Mouse (Mus musculus): ENCODE results near the gene Adssl1. TPM values are rescaled to one million over a fixed set of nuclear protein-coding genes. Genes with fewer than 3 reads are reported as not detected.
A peak's percentile ranks its signal among the peaks of the same experiment; 100 is the strongest.

Gene Adssl1
- total and polyA plus RNA-seq, 2 experiments from 2014 or later = 2.6 to 8.4 TPM

DNA sequence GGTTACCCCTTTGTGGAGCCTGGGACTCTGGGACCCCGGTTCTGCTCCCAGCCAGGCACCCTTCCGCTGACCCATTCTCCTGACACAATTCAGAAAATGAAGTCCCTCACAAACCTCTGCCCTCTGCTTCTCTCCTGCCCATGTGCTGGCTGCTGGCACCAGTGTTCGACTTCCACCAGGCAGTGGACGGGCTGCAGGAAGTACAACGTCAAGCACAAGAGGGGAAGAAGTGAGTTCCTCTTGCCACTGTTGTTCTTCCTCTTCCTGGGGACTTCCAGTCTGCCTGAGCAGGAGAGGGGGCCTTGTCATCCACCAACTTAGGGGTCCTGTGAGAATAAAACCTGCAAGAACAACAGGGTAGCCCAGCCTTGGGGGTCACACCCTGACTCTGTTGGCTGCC is 13.1 kb downstream of the Adssl1 start:
- peaks cover 7% of the 10 kb centered on the region; the same call in 1 of the 2 replicates for H3K4me1 ChIP-seq (ENCODE audit: insufficient read depth, low read length)
- no peak overlapping the region for H3K27ac ChIP-seq
- H3K9ac ChIP-seq (replicated peaks; ENCODE audit: low read length) = no peak overlapping the region
- no peaks in the 10 kb centered on the region for H3K27me3 ChIP-seq (ENCODE audit: insufficient read depth, low read length)
- WGBS = 84% methylated on average over 5 of the region's 5 CpGs
- no peaks in the 10 kb centered on the region for H3K9me3 ChIP-seq (ENCODE audit: low read length)
- DNase-seq (ENCODE audit: low spot score) (no peak), ATAC-seq (no peak)
- no peak overlapping the region for H3K4me3 ChIP-seq (ENCODE audit: low read length)
- no peak for TF ChIP-seq CTCF (IDR thresholded peaks at IDR 0.05; ENCODE audit: low read depth)
- no peak overlapping the region for H3K4me2 ChIP-seq (ENCODE audit: low read depth, low read length)
- no peaks in the 10 kb centered on the region for H3K36me3 ChIP-seq (ENCODE audit: insufficient read depth, low read length)

DNA sequence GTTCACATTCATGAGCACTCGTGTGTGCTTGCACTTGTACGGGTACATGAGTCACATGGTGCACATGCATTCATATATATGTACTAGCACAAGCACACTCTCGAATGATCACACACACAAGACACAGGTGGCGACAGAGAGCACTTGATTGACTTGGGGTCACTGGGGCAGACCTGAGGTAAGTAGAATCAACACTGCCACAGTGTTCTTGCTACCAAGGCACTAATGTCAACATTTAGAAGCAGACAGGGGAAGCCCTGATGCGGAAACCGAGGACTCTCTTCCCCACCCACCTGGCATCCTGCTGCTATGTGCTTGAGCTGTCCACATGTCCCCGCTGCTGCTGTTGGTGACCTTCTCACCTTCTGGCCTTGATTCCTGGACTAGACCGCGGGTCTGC is 13.8 kb downstream of the Adssl1 start:
- Histone ChIP-seq H3K4me3 (ENCODE audit: low read length) (no peak overlapping the region), H3K9me3 (ENCODE audit: low read length) (no peaks in the 10 kb centered on the region), H3K27ac (no peak overlapping the region), H3K4me2 (ENCODE audit: low read depth, low read length) (no peak overlapping the region), H3K9ac (replicated peaks; ENCODE audit: low read length) (no peak overlapping the region), H3K4me1 (ENCODE audit: insufficient read depth, low read length) (peaks cover 7% of the 10 kb centered on the region; the same call in 1 of the 2 replicates), H3K36me3 (ENCODE audit: insufficient read depth, low read length) (no peaks in the 10 kb centered on the region), H3K27me3 (ENCODE audit: insufficient read depth, low read length) (no peaks in the 10 kb centered on the region)
- WGBS = 72% methylated on average over 9 of the region's 9 CpGs
- DNase-seq (ENCODE audit: low spot score) (no peak), ATAC-seq (no peak)
- no peak for TF ChIP-seq CTCF (IDR thresholded peaks at IDR 0.05; ENCODE audit: low read depth)

DNA sequence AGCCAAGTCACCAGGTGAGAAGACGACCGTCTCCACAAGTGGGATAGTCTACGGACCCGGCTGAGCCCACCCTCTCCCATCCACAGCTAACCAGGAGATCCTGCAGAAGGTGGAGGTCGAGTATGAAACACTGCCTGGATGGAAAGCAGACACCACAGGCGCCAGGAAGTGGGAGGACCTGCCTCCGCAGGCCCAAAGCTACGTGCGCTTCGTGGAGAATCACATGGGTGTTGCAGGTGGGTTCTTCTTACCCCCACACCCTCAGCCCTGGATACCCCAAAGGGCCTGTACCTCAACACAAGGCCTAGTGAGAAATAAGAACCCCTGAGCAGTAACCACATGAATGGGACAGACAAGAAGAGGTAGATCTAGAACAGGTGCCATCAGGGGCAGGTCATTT is 19.7 kb downstream of the Adssl1 start:
- H3K27ac ChIP-seq = no peak overlapping the region
- no peak overlapping the region for H3K9ac ChIP-seq (replicated peaks; ENCODE audit: low read length)
- WGBS = 86% methylated on average over 10 of the region's 10 CpGs
- no peaks in the 10 kb centered on the region for H3K9me3 ChIP-seq (ENCODE audit: low read length)
- H3K4me3 ChIP-seq (ENCODE audit: low read length) = no peak overlapping the region
- ATAC-seq (no peak), DNase-seq (ENCODE audit: low spot score) (no peak)
- no peak overlapping the region for H3K4me2 ChIP-seq (ENCODE audit: low read depth, low read length)
- no peaks in the 10 kb centered on the region for H3K27me3 ChIP-seq (ENCODE audit: insufficient read depth, low read length)
- H3K4me1 ChIP-seq (ENCODE audit: insufficient read depth, low read length) = no peaks in the 10 kb centered on the region
- no peak for TF ChIP-seq CTCF (IDR thresholded peaks at IDR 0.05; ENCODE audit: low read depth)
- H3K36me3 ChIP-seq (ENCODE audit: insufficient read depth, low read length) = no peaks in the 10 kb centered on the region

DNA sequence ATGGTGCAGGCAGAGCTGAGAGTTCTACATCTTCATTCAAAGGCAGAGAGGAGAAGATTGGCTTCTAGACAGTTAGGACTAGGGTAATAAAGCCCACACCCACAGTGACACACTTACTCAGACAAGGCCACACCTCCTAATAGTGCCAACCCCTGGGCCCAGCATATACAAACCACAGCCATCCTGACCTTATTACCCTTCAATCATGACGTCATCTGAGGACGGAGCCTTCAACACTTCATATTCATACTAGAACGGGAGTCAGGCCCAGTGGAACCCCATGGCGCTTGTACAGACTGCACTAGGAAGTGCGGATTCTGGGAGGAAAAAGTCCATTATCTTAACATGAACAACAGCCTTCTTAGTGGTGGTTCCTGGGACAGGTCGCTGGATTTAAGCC is 23.3 kb downstream of the Adssl1 start:
- H3K4me2 ChIP-seq (ENCODE audit: low read depth, low read length) = no peak overlapping the region
- no peak overlapping the region for H3K27ac ChIP-seq
- H3K9ac ChIP-seq (replicated peaks; ENCODE audit: low read length) = no peak overlapping the region
- no peak for TF ChIP-seq CTCF (IDR thresholded peaks at IDR 0.05; ENCODE audit: low read depth)
- WGBS = 94% methylated on average over 6 of the region's 6 CpGs
- H3K27me3 ChIP-seq (ENCODE audit: insufficient read depth, low read length) = no peaks in the 10 kb centered on the region
- DNase-seq (ENCODE audit: low spot score) (no peak), ATAC-seq (no peak)
- no peaks in the 10 kb centered on the region for H3K9me3 ChIP-seq (ENCODE audit: low read length)
- peaks cover 8% of the 10 kb centered on the region; the same call in 1 of the 2 replicates for H3K4me1 ChIP-seq (ENCODE audit: insufficient read depth, low read length)
- 0 out of 2 replicates have a peak, but pooled peaks cover 4% of the 10 kb centered on the region for H3K36me3 ChIP-seq (ENCODE audit: insufficient read depth, low read length)
- H3K4me3 ChIP-seq (ENCODE audit: low read length) = no peak overlapping the region

DNA sequence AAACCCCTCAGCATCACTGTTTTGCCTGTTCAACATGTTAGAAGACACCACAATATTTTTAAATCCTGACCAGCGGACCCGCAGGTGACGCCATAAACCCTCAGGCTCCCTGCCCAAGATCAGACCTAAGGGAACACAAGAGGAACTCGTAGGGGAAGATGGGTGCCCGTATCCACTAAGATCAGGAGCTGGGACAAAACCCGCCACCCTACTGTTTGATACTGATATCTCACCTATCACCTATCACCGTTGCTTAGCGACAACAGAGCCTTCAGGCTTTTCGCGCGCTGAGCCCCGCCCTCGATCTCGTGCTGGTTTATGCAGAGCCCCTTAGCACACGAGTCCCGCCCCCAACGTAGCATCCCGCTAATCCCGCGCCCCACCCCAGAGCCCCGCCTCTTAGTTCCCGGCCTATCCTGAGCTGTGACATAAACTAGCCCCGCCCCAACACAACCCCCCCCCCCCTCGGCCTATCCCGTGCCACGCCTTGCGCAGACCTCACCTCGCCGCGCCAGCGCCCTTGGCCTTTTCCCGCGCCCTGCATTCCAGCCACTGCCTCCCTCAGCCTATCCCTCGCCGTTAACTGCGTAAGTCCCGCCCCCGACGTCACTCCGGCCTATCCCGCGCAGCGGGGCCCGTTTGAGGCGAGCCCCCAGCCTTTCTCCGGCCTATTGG is 24.5 kb downstream of the Adssl1 start, which contains the start of gene Siva1:
Siva1 (plus strand) TSS at position 500 of the 675 bp plus-strand sequence.
- WGBS = 1% methylated on average over 42 of the region's 46 CpGs
- H3K27ac ChIP-seq = peak within 1 kb of the TSS; percentile 85
- no peaks in the 10 kb centered on the region for H3K9me3 ChIP-seq (ENCODE audit: low read length)
- H3K4me2 ChIP-seq (ENCODE audit: low read depth, low read length) = peak within 1 kb of the TSS; percentile 91
- TF ChIP-seq CTCF (IDR thresholded peaks at IDR 0.05; ENCODE audit: low read depth) = peak; percentile 31
- no peaks in the 10 kb centered on the region for H3K27me3 ChIP-seq (ENCODE audit: insufficient read depth, low read length)
- peaks cover 8% of the 10 kb centered on the region; the same call in 1 of the 2 replicates for H3K4me1 ChIP-seq (ENCODE audit: insufficient read depth, low read length)
- peaks cover 9% of the 10 kb centered on the region; the same call in 1 of the 2 replicates for H3K36me3 ChIP-seq (ENCODE audit: insufficient read depth, low read length)
- H3K4me3 ChIP-seq (ENCODE audit: low read length) = peak within 1 kb of the TSS; percentile 67
- ATAC-seq (peak; percentile 97), DNase-seq (ENCODE audit: low spot score) (peak; percentile 99)
- peak within 1 kb of the TSS; percentile 68 for H3K9ac ChIP-seq (replicated peaks; ENCODE audit: low read length)

DNA sequence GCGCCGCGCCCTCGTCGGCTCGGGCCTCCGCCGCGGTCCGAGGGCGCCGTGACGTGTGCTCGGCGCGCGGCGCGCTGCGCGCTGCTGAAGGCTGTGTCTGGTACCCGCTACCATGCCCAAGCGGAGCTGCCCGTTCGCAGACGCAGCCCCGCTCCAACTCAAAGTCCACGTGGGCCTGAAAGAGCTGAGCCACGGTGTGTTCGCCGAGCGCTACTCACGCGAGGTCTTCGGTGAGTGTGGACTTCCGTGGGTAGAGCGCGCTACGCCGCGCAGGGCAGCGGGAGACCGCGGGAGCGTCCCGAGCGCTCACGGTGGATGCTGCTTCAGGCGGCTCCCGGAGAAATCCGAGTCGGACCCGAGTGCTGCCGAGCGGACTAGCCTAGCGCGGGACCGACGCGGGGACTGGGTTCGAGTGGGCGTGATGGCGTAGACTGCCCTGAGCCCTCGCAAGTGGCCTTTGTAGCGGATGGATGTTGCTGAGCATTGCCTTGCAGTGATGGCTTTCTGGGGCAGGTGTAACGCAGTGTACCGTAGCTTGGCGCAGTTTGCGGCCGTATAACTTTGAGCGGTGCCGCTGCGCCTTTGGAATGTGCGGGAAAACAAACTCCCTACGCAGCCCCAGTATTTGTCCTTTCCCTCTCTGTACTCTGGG is 25.1 kb downstream of the Adssl1 start:
- DNase-seq (ENCODE audit: low spot score) (no peak), ATAC-seq (no peak)
- under 1% methylated on average over 75 of the region's 75 CpGs for WGBS
- Histone ChIP-seq H3K36me3 (ENCODE audit: insufficient read depth, low read length) (peaks cover 9% of the 10 kb centered on the region; the same call in 1 of the 2 replicates), H3K27me3 (ENCODE audit: insufficient read depth, low read length) (no peaks in the 10 kb centered on the region), H3K4me2 (ENCODE audit: low read depth, low read length) (peak overlapping the region; percentile 91), H3K4me1 (ENCODE audit: insufficient read depth, low read length) (peaks cover 8% of the 10 kb centered on the region; the same call in 1 of the 2 replicates), H3K9ac (replicated peaks; ENCODE audit: low read length) (peak overlapping the region; percentile 68), H3K9me3 (ENCODE audit: low read length) (no peaks in the 10 kb centered on the region), H3K27ac (peak overlapping the region; percentile 85), H3K4me3 (ENCODE audit: low read length) (peak overlapping the region; percentile 67)
- no peak for TF ChIP-seq CTCF (IDR thresholded peaks at IDR 0.05; ENCODE audit: low read depth)
